Mouse (Mus musculus): Measurements from ENCODE around the gene Asb6.
A peak's percentile ranks its signal among the peaks of the same experiment; 100 is the strongest.

Gene Asb6

DNA sequence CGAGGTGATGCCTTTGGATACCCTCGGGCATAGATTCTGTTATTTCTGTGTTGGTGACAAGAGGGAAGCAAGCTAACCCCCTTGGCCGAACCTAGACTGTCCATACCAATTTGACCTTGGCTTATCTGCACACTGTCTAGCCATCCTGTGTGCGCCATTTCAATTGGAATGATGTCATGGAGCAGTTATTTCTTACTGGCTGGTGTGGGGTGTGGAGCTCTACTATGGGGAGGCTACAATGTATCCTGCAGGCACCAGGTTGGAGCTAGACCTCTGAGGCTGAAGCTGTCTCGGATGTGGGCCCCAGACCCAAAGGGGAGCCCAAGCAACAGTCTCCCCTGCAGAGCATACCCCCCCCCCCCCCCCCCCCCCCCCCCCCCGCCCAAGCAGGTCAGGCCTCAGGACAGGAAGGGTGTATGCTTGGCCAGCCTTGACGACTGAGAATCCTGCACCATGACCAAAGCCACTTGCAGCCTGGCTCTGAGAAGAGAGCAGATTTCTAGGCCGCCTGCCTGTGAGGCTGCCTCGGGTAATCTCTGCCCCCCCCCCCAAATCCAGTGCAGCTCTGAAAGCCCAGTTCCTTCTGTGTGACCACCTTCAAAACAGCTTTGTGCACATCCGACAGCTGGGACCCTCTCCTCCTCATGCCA is 4.4 kb upstream of the Asb6 start, which contains the start of gene Prrx2:
Gene Prrx2 (plus strand): TSS at position 600 of the 650 bp plus-strand sequence.
- DNase-seq (ENCODE audit: low spot score) = no peak

DNA sequence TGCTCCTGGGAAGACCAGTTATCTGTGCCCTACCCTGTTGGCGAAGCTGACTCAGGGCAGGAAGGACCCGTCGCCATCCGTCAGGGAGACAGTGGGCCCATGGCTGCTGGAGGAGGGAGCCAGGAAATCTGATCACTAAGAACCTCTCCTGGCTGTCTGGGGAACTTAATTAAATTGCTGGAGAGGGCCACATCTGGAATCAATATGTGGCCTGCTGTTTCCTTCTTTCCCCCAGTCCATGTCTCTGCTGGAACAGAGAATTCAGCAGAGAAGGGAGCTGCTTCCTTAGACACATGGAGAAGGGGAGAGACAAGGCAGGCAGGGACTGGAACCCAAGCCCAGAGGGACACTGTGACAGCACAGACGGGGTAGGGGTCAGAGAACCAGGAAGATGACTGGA is 3.5 kb upstream of the Asb6 start:
- peak; percentile 46 for DNase-seq (ENCODE audit: low spot score)

DNA sequence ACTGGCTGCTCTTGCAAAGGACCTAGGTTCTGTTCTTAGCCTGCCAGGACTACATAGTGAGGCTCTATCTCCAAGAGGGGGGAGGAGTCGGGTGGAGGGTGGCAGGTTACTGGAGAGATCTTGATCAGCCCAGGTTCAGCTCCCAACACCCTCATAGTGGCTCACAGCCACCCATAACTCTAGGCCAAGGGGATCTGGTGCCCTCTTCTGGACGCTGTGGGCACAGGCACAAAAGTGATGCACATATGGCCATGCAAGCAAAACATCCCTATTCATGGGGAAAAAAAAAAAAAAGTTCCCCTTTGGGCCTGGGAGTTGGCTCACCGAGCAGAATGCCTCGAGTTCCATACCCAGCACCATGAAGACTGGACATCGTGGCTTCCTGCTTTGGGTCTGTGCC is 818 bp downstream of the Asb6 start:
- DNase-seq (ENCODE audit: low spot score) = no peak

DNA sequence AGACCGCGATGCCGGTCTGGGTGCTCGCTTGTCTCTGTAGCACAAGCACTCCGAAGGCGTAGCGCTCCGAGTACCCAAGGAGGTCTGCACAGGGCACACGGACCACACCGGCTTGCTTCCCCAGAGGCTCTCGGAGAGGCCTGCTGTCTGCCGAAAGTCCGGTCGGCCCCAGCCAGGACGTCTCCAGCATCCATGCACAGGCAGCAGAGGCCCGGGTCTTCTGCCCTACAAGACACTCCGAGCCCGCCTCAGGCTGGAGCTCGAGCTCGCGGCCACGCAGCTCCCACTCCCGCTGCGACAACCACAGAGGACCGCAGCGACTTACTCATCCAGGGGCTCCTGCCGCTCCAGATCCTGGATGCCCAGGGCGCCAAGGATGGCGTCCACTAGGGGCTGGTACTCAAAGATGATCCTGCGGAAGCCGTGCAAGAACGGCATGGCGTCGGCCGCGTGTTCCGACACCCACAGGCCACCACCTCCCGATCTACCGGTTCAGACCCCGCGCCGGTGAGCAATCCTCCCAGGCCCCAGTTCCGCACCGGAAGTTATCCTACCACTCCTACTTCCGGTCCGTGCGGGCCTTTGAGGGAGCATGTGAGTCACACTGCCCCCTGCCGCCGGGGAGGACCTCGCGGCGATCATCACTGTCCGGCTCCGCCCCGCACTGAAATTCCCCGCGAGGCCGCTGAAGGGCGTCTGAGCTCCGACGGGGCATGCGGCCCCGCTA is 2.2 kb downstream of the Asb6 start:
- peak; percentile 89 for DNase-seq (ENCODE audit: low spot score)

DNA sequence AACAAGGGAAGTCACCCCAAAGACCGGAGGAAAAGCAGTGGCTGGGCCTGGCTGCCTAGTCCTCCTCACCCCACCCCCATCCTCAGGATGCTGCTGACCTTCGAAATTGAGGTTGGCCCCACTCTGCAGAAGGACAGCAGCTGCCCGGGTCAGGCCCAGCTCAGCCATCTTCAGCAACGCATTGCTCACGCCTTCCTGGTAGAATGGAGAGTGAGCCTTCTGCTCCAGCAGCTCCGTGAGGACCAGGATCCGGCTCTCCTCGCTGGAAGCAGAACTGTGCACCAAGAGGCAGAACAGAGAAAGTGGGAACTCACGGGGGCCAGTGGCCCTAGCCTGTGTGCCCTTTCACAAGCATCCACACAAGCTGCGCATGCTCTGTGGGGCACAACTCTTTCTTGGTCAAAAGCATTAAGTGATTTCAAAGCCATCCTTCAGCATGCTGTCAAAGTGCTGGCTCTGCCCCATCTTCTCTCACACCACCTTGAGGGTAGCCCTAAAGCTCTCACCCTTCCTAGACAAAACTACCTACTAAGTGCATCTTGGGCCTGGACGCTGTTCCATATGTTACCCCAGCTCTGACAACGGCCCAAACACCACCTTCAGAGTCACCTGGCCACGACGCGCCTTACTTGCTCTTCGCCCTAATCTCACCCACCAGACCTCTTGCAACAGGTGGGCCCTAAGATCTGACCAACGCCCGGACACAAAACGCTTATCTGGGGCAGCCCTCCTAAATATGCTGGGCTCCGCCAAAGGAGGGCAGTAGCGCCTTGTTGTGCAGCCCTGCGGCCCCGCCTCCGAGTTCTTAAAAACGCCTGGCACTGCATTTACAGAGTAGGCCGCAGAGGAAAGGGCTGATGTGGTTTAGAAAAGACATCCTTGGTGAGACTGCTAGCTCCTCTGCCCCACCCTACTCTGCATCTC is 3.0 kb downstream of the Asb6 start:
- peak; percentile 79 for DNase-seq (ENCODE audit: low spot score)

DNA sequence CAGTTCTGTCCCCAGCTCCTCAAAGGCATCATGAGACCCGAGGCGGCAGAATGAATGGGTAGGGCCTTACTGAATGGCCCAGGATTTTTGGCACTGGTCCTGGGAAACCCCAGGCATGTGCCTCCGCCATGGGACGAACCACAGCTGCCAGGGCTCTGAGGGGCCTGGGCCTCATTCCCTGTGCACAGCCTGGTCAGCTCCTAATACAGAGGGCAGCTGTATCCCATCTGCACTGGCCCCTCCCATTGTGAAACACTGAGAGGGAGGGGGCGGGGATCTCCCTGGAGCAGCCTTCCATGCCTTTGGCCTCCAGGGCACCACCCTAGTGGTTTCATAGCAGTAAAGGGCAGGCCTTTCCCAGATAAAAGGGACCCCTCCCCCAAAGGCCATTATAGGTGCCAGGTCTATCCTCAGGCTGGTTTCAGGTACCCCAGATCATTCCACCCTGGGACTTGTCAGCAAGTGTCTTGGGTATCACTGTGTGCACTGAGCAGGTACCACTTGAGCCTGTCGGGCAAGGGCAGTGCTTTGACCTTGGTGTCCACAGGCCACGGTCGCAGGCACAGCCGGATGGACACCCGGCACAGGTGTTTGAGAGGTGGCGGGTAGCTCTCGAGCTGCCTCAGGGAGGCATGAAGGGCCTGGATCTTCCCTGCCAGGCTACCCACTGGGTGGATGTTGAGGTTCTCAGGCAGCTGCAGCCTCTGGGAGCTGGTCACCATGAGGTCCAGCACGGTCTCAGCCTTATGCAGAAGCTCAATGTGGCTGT is 6.6 kb downstream of the Asb6 start:
- peak; percentile 90 for DNase-seq (ENCODE audit: low spot score)

DNA sequence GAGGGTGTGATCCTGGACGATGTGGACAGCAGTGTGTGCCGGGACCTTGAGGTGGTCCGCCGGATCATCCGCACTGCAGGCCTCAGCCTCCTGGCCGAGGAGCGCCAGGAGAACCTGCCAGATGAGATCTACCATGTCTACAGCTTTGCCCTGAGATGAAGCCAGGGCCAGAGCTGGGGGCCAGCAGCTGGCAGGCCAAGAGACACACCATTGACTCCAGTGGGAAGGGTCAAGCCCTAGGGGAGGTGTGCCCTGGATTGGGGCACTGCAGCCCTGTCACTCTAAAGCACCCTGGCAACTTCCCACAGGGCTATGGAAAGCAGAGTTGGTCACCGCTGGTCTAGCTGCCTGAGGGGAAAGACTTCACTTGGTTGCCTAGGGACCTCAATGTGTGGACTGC is 7.7 kb downstream of the Asb6 start:
- DNase-seq (ENCODE audit: low spot score) = no peak

DNA sequence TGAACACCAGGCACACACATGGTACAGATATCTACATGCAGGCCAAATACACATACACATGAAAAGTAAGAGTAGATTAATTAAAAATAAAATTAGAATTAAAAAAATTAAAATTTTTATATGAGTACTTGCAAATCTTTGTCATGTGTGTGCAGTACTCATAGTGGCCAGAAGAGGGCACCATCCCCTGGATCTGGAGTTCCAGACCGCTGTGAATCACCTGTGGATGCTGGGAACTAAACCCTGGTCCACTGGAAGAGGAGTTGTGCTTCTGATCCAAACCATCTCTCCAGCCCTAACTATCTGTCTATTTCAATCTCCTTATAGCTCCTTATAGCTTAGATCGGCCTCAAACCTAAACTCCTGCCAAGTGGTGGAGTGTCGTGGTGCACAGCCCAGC is 9.1 kb downstream of the Asb6 start:
- no peak for DNase-seq (ENCODE audit: low spot score)

DNA sequence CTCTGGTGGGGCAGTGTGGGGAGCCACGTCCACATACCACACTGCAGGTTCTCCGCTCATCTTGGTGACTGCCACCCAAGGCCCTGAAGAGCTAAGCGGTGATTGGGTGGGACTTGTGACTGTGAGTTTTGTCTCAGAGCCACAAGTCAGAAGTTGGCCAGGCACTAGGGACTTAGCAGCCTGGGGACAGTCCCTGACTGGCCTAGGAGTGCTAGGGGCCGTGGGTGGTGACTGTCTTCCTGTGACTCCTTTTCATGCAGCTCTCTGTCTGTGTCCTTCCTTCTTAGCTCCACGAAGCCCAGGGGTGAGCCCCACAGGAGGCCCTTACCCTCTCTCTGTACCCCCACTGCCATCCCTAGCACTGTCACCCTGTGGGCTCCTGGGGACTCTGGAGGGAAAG is 10.3 kb downstream of the Asb6 start:
- DNase-seq (ENCODE audit: low spot score) = no peak

DNA sequence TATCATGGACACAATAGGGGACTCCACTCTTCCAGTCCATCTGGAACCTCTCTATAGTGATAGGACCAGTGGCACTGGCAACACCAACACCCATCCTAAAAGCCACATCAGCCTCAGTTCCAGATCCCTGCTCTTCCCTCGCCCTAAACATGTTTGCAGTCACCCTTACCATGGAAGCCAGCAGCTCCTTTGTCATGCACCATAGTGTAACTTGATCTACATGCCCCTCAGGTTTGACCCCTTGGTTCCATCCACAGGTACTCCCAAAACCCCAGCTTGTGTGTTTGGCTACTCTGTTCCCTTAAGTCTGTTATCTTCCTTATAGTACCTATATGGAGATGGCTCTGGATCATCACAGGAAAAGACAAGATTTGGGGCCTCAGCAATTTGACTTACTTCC is 13.8 kb downstream of the Asb6 start:
- no peak for DNase-seq (ENCODE audit: low spot score)

DNA sequence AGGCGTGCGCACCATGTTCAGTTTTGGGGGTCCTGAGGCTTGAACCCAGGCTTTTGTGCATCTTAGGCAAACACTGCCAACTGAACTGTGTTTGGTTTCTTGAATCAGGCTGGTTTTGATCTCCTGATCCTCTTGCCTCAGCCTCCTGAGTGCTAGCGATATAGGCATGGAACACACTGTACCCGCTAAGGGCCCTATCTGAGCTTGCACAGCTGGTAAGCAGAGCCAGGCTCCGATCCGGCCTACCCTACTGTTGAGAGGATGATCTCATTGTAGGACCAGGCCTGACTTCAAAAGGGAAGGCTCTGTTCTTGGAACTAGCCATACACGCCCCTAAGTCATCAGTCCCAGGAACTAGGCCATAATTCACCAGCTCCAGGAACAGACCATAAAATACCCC is 19.6 kb downstream of the Asb6 start:
- no peak for DNase-seq (ENCODE audit: low spot score)

DNA sequence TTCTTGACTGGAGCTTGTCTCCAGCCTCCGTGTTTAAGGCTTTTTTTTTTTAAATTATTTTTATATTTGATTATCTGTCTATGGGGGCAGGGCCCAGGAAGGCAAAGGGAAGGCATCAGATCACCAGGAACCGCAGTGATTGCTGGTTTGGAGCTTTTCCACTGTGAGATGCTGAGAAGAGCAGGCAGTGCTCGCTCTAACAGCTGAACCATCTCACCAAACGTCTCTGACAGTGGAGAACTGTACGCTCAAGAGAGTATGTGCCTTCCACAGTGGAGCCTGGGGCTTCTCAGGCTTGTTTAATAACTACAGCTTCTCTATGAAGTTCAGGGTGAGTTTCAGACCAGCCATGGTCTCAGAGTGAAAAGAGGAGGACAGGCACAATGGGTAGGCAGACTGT is 20.6 kb downstream of the Asb6 start:
- DNase-seq (ENCODE audit: low spot score) = no peak

DNA sequence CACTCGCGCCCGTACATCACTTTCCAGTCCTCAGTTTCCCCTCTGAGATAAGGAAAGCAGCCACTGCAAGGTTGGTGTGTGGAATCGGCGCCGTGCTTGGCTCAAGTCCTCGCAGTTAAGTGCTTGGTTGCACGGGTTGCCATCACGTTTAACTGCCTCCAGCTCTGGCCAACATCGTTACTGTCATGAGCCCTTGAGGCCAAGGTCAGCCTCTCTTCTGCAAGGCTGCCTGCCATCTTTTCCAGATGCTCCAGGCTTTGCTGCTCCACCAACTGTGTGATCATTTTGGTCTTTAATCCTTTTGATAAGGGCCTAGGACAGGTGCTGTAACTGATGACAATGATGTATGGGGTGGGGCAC is 21.9 kb downstream of the Asb6 start:
- DNase-seq (ENCODE audit: low spot score) = no peak

DNA sequence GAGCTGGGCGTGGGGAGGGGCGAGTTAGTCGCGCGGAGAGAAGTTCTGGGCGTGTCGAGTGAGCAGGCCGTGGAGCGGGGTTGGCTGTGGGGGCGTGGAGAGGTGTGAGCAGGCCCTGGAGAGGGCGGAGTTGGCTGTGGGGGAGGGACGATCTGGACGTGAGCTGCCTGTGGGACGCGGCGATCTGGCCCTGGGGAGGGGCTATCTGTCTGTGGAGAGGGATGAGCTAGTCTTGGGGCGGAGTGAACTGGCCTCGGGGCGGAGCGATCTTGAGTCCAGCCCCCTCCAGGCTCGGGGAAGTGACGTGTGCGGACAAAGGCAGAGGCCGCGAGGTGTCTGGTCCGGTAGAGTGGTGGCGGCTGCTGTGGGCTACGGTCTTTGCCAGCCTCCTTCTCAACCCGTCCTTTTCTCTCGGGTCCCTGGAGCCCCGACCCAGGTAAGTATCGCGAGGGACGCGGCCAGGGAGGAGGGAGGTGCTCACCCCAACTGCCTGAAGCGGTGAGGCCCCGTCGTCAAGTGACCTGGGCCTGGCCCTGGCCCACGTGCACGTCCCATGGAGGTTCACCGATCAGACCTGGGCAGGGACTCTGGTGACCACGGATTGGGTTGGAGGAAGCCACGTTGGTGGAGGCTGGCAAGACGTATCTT is 22.4 kb downstream of the Asb6 start, which contains the start of gene Ntmt1:
Gene Ntmt1 (plus strand): TSS at position 179 of the 648 bp plus-strand sequence.
- peak; percentile 98 for DNase-seq (ENCODE audit: low spot score)

DNA sequence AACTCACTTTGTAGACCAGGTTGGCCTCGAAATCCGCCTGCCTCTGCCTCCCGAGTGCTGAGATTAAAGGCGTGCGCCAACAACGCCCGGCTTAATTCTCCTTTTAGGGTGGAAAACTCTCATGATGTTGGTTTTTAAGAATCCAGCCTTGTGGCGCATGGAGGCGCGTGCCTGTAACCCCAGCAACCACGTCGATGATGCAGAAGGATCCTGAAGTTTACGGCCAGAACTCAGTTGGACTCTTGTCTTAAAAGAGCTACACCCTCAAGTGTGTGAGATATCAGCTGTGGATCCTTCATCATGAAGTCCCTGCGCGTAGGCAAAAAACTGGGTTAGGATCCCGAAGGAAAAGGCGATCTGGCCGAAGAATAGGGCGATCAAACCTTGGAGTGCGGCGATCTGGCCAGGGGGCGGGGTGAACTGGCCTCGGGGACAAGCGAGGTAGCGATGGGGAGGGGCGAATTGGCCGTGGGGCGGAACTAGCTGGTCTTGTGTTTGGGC is 22.9 kb downstream of the Asb6 start:
- no peak for DNase-seq (ENCODE audit: low spot score)

DNA sequence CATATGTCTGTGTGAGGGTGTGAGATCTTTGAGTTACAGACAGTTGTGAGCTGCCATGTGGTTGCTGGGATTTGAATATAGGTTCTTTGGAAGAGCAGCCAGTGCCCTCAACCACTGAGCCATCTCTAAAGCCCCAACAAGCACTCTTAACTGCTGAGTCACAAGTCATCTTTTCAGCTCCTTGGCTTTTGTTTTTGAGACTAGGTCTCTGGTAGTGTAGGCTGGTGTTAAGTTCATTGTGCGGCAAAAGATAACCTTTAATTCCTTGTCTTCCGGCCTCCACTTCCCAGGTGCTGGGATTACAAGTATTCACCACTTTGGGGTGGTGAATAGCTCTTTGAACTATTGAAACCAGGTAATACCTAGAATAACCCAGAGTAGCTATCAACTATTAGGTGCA is 24.1 kb downstream of the Asb6 start:
- DNase-seq (ENCODE audit: low spot score) = no peak

DNA sequence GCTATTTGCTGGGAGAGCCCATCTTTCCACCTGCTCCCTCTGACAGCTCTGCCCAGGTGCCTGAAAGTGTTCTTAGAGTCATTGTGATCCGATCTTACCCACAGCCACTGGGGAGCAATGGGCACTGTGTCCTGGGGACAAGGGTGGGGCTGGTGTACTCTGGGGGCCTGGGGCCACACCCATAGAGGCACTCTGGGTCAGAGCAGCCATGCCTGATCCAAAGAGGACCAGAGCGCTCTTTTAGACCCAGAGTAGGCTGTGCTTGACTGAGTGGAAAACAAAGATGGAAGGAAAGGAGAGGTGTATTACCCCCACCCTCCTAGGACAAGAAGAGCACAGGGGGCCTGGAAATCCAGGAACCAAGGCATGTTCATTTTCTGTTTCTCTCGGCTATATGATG is 26.5 kb downstream of the Asb6 start, which contains the start of gene 1700001O22Rik:
Gene 1700001O22Rik (minus strand): TSS at position 58 of the 400 bp plus-strand sequence.
- no peak for DNase-seq (ENCODE audit: low spot score)

DNA sequence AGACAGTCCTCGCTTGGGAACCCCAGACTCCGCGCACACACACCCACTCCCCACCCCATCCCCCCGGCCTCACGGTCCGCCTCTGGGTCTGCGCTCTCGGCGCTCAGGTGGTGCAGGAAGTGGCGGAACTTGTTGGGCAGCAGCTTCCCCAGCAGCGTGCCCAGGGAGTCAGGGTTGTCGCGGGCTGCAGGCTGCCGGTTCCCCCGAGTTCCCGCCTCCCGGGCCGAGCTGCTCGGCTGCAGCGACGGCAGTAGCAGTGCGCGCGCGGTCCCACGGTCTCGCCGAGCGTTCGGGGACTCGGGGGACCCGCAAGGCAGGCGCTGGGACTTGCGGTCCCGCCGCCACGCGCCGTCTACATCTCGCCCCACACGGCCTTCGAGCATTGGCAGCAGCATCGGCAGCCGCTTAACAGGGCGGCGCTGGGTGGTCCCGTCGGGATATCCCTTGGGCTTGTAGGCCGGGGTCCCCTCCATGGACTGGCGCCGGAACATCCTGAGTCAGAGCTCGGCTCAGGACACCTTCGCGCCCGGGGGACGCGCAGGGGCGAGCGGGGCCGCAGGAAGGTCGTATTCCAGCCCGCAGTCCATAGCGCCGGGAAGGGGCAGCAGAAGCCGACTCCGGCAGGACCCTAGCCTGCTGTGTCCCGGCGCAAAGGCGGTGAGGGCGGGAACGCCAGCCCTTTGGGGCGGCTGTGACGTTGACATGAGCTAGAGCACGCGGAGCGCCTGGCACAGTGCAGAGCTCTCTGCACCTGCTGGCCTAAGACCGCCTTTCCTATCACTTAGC is 28.9 kb downstream of the Asb6 start:
- DNase-seq (ENCODE audit: low spot score) = no peak

DNA sequence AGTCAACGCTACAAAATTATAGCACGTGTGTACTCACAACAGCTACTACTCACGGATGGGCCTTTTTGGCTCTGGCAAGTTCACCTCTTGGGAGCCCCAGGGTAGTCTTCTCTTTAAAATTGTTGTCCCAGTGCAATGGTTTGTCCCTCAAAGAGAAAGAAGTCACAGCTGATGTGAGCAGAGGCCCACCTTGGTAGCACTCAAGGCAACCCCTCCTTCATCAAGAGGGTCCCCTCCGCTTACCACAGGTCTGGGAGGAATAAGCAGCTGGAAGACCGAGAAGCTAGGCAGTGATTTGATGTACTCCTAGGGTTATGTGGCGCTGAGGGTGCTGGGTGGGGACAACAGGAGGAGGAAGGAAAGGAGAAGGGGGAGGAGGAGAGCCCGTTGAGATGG is 29.5 kb downstream of the Asb6 start:
- no peak for DNase-seq (ENCODE audit: low spot score)

DNA sequence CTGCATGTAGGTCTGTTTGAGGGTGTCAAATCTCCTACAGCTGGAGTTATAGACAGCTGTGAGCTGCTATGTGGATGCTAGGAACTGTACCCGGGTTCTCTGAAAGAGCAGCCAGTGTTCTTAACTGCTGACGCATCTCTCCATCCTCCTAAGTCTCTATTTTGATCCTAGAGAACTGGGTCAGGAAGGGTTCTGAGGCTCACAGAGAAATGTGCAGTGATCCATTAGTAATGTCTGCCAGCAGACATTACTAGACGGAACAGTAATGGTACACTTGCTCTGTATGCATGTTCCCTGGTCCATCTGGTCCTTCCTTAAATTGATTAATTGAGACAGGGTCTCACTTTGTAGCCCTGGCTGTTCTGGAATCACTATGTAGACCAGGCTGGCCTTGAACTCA is 30.7 kb downstream of the Asb6 start:
- DNase-seq (ENCODE audit: low spot score) = no peak

Data from MN1 (cell line).